Mouse (Mus musculus) kidney, adult 2 months (tissue): ENCODE data around the gene Fcrlb.

Experiments
- CTCF ChIP-seq: fragments of 200-500 bp; conservative IDR thresholded peaks from 2 replicates; pipeline ENCODE4 v1.5.1; 2011; ENCODE audit warnings: low read depth, mild to moderate bottlenecking, control low read depth, low read length, moderate library complexity, mixed read lengths; ENCODE audit not compliant: insufficient read depth, insufficient read length
- POLR2A ChIP-seq: fragments of 200-500 bp; IDR thresholded peaks from one replicate; pipeline ENCODE4 v1.6.1; 2011; ENCODE audit warnings: low read depth, low read length, control low read depth

DNA sequence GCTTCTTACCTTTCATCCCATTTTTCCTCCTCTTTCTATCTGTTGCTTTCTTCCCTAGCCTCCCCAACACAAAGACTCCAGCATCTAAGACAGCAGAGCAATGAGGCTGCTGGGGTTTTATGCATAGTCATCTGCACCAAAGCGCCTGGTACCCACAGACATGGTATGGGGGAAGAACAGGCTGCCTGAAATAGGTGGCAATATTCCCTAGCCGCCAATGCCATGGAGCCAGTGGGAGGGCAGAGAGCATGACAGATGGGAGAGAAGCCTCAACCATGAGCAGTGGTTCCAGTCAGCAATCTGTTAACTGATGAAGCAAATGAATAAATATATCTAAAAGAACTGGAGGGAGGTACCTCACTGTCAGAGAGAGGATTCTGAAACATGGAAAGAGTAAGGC is 55.4 kb downstream of the Fcrlb start:
- no peak for TF ChIP-seq CTCF
- no peak for TF ChIP-seq POLR2A
